Mouse (Mus musculus): Measurements from ENCODE around the gene Ctnnbl1.
A peak's percentile ranks its signal among the peaks of the same experiment; 100 is the strongest.

Gene Ctnnbl1

DNA sequence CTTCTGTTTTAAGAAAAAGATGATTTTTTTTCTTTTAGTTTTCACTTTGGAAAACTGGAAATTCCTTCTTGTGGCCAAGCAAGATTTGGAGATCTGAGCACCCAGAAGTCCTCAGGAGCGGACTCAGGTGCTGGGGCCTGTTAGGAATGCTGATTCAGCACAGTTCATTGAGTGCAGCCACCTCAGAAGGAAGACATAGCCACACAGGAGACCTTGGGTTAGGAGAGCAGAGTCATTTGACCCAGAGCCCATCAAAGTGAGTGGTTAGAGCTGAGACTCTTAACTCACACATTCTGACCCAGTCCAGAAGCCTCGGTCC is 77.7 kb downstream of the Ctnnbl1 start:
- TF ChIP-seq GATA4 (IDR thresholded peaks at IDR 0.05; ENCODE audit: insufficient replicate concordance, low read length): no peak

DNA sequence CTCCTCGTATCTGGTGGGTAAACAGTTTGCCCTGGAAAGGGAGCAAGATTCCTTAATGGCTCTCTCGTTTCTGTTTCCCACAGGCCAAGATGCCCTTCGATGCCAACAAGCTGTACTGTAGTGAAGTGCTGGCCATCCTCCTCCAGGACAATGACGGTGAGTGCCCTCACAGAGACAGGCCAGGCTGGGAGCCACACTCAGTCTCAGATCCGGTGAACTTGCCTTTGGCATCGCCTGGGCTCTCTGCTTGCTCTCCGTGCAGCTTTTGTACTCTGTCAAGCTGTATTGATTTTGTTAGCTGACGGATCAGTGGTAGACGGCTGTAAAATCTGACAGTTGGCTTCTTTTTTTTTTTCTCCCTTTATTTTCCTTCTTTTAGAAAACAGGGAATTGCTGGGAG is 80.5 kb downstream of the Ctnnbl1 start:
- no peak for TF ChIP-seq GATA4 (IDR thresholded peaks at IDR 0.05; ENCODE audit: insufficient replicate concordance, low read length)

- TF ChIP-seq GATA4 (IDR thresholded peaks at IDR 0.05; ENCODE audit: insufficient replicate concordance, low read length): no peak
These were observed 81.5 kb downstream of the Ctnnbl1 start for GRCm38 (mm10) chr2:157818576-157819320.

DNA sequence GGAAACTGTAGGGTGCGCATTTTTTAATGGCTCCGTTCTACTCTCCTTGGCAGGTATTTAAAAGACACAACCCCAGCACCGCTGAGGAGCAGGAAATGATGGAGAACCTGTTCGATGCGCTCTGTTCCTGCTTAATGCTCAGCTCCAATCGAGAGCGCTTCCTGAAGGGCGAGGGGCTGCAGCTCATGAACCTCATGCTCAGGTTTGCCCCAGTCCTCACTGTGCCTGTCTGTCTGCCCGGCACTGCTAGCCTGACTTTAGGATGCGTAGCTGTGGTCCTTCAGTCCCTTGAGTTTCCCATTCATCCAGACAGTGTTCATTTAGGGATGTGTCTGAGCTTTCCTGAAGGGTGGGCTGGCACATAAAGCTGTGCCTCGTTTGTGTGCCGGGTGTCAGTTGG is 82.2 kb downstream of the Ctnnbl1 start:
- TF ChIP-seq GATA4 (IDR thresholded peaks at IDR 0.05; ENCODE audit: insufficient replicate concordance, low read length): no peak

DNA sequence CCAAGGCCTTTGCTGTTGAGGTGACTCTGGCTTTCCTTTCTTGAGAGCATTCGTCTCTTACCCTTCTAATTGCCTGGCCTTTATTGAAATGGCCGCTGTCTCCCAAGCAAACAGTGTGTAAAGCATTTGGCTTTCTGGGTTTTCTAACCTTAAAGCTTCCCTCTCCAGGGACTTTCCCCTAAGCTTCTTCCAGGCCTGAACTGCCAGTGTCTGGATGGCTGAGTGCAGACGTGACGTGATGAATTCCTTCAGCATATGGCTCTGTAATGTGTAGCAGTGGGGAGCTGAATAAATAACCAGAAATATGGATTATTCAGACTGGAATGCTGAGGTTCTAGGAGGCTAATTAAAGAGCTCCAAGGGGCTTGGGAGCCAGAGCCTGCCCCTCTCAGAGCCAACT is 84.1 kb downstream of the Ctnnbl1 start:
- TF ChIP-seq GATA4 (IDR thresholded peaks at IDR 0.05; ENCODE audit: insufficient replicate concordance, low read length): no peak

GRCm38 (mm10) chr2:157823456-157823855 is 86.3 kb downstream of the Ctnnbl1 start:
- TF ChIP-seq GATA4 (IDR thresholded peaks at IDR 0.05; ENCODE audit: insufficient replicate concordance, low read length): no peak

GRCm38 (mm10) chr2:157824249-157824648 is 87.0 kb downstream of the Ctnnbl1 start:
- TF ChIP-seq GATA4 (IDR thresholded peaks at IDR 0.05; ENCODE audit: insufficient replicate concordance, low read length): no peak

GRCm38 (mm10) chr2:157830101-157830500 is 92.9 kb downstream of the Ctnnbl1 start:
- no peak for TF ChIP-seq GATA4 (IDR thresholded peaks at IDR 0.05; ENCODE audit: insufficient replicate concordance, low read length)

GRCm38 (mm10) chr2:157830620-157831354 is 93.6 kb downstream of the Ctnnbl1 start:
- TF ChIP-seq GATA4 (IDR thresholded peaks at IDR 0.05; ENCODE audit: insufficient replicate concordance, low read length): 0 out of 2 replicates have a peak, but pooled peaks have one; percentile 6

DNA sequence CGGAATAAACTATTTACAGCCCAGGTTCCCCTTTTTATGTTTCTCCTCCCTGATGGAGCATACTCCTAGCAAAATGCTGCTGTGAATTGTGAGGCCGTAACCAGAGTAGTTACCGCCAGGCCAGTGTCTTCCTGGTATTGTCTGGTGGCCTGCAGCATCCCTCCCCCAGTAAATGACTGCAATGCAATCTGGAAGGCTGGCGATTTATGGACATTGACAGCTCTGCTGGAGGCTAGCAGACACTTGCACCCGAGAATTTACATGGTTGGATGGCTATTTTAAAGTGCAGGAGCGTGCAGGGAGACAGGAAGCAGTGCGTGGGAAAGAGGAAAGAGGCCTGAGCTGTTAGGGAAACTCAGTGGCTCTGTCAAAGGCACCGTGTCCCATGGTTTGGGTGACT is 99.8 kb downstream of the Ctnnbl1 start:
- no peak for TF ChIP-seq GATA4 (IDR thresholded peaks at IDR 0.05; ENCODE audit: insufficient replicate concordance, low read length)

GRCm38 (mm10) chr2:157838206-157838923 is 101.2 kb downstream of the Ctnnbl1 start:
- no peak for TF ChIP-seq GATA4 (IDR thresholded peaks at IDR 0.05; ENCODE audit: insufficient replicate concordance, low read length)

DNA sequence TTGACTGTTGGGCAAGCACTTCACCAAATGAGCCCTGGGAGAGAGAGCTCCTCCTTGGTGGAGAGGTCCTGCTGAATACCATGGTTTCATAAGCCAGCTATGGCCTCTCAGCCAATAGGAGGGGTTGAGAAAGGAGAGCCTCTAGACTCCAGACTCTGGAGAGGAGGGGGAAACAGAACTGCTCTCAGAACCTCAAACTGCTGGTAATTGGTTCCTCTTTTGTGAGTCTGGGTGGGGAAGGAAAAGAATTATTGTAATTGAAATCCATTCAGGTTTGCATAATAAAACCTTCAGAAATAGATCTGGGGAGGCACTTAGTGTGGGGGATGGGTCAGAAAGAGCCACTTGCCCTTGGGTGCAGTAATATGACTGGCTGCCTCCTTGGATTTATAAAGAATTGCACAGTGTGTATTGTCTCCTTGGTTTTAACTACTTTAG is 103.5 kb downstream of the Ctnnbl1 start:
- TF ChIP-seq GATA4 (IDR thresholded peaks at IDR 0.05; ENCODE audit: insufficient replicate concordance, low read length): no peak

DNA sequence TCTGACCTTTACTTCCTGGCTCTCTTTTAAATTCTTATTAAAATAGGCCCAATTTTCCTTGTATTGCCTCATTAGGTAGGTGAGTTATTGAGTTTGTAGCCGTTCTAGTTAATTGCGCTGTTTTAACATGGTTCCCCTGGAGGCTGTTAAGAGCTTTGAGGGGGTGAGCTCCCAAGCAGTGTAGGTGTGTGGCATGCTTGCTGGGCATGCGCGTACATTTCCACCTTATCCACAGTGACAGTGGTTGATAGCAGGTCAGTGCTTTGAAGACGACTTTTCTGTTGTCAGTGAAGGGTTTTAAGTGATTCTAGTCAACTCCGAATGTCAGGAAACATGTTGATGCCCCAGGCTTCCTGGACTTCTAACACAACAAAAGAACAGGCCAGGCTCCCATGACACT is 103.9 kb downstream of the Ctnnbl1 start:
- no peak for TF ChIP-seq GATA4 (IDR thresholded peaks at IDR 0.05; ENCODE audit: insufficient replicate concordance, low read length)

DNA sequence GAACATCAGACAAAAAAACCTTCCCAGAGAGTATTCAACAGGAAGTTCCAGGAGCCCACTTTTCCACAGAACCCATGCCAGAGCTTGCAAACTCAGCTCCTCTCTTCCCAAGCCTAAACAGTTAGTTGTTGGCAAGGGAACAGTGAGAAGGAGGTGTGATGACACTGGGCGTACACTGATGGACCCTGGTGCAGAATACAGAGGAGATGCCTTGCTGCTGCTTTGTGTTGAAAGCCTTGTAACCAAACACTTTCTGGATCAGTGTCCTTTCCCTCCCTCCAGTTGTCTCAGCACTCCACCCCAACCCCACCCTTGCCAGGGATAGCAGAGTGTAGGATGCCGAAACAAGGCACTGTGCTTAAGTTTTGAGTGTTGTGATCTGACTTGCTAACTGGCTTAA is 107.5 kb downstream of the Ctnnbl1 start:
- TF ChIP-seq GATA4 (IDR thresholded peaks at IDR 0.05; ENCODE audit: insufficient replicate concordance, low read length): no peak

DNA sequence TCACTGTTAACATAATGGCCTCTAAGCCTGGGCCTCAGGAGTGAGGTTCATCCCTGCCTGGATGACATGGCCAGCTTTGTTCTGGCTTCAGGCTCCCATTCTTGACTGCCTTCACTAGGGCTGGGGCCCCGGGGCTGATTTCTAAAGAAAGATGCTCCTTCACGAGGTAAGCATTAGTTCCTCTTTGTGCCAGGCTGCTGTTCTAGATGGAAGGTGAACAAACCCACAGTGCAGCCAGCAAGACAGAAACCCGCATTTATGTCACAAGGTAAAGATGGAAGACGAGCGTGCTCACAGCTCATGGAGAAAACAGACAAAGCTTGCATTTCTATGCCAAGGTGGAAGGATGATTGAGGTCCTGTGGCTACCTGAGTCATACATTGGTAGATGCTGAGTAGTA is 108.6 kb downstream of the Ctnnbl1 start:
- TF ChIP-seq GATA4 (IDR thresholded peaks at IDR 0.05; ENCODE audit: insufficient replicate concordance, low read length): no peak

DNA sequence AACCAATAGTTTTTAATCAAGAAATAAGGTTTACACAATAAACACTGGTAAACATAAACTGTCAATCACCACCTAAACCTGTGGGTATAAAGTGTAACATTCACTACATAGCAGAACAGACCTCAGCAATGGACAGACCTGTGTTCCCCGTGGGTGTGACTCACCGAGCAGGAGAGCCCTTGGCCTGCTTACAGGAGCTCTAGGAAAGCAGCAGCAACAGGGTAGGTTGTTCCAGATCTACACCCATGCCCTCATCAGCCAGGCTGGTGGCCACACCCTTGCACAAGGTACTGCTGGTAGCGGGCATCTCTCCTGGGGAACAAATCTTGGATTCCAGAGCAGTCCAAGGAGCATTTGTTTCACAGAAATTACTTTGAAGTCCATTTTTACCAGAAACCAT is 115.9 kb downstream of the Ctnnbl1 start:
- TF ChIP-seq GATA4 (IDR thresholded peaks at IDR 0.05; ENCODE audit: insufficient replicate concordance, low read length): no peak
